18 mouse cellular contexts compared by ENCODE assay signal in the genomic region with DNA sequence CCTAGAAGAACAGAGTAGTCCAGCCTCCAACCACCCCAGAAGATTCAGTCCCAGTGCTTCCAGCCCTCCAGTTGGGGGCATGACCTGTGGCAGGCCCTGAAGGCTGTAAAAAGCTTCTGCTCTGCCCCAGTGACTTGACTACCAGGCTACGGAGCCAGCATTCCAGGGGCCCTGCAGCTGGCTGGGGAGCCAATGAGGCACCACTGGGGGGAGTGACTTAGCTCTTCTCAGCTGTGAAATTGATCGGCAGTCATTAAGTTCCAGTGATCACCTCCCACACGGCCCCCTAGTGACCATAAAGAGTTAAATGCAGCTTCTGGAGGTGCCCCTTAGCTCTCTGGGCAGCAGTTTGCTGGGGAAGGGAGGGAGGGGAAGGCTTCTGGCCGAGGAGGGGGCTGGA.
DNase-seq lines count a peak whose midpoint lies in the region; ATAC-seq lines count a peak whose summit lies in the region.
"Had no signal": no experiment of that assay in that cellular context is flagged by ENCODE, and none has a peak within 500 bp of the region (broad histone marks: within the 10 kb centered on the region; RNA-seq: fewer than 3 reads in every experiment).

No protein-coding gene starts in this region.

- DNase-seq in kidney, postnatal 36 days: no peak
- DNase-seq in A20 (ENCODE audit: low read depth, low spot score): peak; percentile 4
- DNase-seq in embryo, embryonic 10 days (ENCODE audit: low spot score): peak; percentile 61
- DNase-seq in limb, embryonic 11.5 days (ENCODE audit: low spot score): peak; percentile 53
- DNase-seq in layer of hippocampus, adult 11-12 months (ENCODE audit: low spot score): no peak
- DNase-seq in frontal cortex, postnatal 10 days (ENCODE audit: low spot score in 2 of 2): no peak
- DNase-seq: B cell, adult 2 months; cerebellum, adult 9-10 months; gastrocnemius, postnatal 10 days; lung, postnatal 10 days; right cerebral cortex, postnatal 14 days; thymus, postnatal 14 days had no signal

- H3K4me1 ChIP-seq in kidney, embryonic 14.5 days (ENCODE audit: control insufficient read depth, insufficient read depth, low read length): peaks cover 12% of the 10 kb centered on the region
- H3K4me1 ChIP-seq in limb, embryonic 11.5 days (ENCODE audit: control insufficient read depth, insufficient read depth, low read length): peaks cover 3% of the 10 kb centered on the region; the same call in 1 of the 2 replicates
- H3K4me1 ChIP-seq: intestine, embryonic 15.5 days; liver, embryonic 15.5 days had no signal

- H3K4me3 ChIP-seq in kidney, embryonic 14.5 days (ENCODE audit: low read length): no peak overlapping the region
- H3K4me3 ChIP-seq in limb, embryonic 11.5 days (ENCODE audit: low read depth, low read length): no peak overlapping the region
- H3K4me3 ChIP-seq: hindbrain, embryonic 12.5 days; intestine, embryonic 15.5 days; liver, embryonic 15.5 days had no signal

- no peak overlapping the region for H3K4me2 ChIP-seq in kidney, embryonic 14.5 days (replicated peaks; ENCODE audit: low read depth, low read length)
- no peak overlapping the region for H3K4me2 ChIP-seq in limb, embryonic 11.5 days (ENCODE audit: low read depth, severe bottlenecking)
- H3K4me2 ChIP-seq: hindbrain, embryonic 12.5 days; intestine, embryonic 15.5 days; liver, embryonic 15.5 days had no signal

- no peak overlapping the region for H3K27ac ChIP-seq in kidney, embryonic 14.5 days (ENCODE audit: low read depth, low read length)
- no peak overlapping the region for H3K27ac ChIP-seq in limb, embryonic 11.5 days (replicated peaks; ENCODE audit: low read depth, low read length)
- H3K27ac ChIP-seq: hindbrain, embryonic 12.5 days; intestine, embryonic 15.5 days; liver, embryonic 15.5 days had no signal

- WGBS in kidney, embryonic 14.5 days: 4% methylated on average over 4 of the region's 4 CpGs
- whole genome bisulfite sequencing in limb, embryonic 11.5 days: 2% methylated on average over 4 of the region's 4 CpGs

- H3K9ac ChIP-seq in kidney, embryonic 14.5 days (ENCODE audit: low read depth, low read length): no peak overlapping the region
- H3K9ac ChIP-seq in limb, embryonic 11.5 days (ENCODE audit: low read length): no peak overlapping the region
- H3K9ac ChIP-seq: hindbrain, embryonic 12.5 days; intestine, embryonic 15.5 days; liver, embryonic 15.5 days had no signal

- H3K36me3 ChIP-seq in kidney, embryonic 14.5 days (ENCODE audit: control insufficient read depth, insufficient read depth, low read length): no peaks in the 10 kb centered on the region
- no peaks in the 10 kb centered on the region for H3K36me3 ChIP-seq in limb, embryonic 11.5 days (ENCODE audit: control insufficient read depth, insufficient read depth, low read length)
- H3K36me3 ChIP-seq: hindbrain, embryonic 12.5 days; intestine, embryonic 15.5 days; liver, embryonic 15.5 days had no signal

- no peaks in the 10 kb centered on the region for H3K9me3 ChIP-seq in kidney, embryonic 14.5 days (ENCODE audit: control insufficient read depth, low read length)
- H3K9me3 ChIP-seq in limb, embryonic 11.5 days (ENCODE audit: control insufficient read depth, low read length): no peaks in the 10 kb centered on the region
- H3K9me3 ChIP-seq: hindbrain, embryonic 12.5 days; intestine, embryonic 15.5 days; liver, embryonic 15.5 days had no signal

- H3K27me3 ChIP-seq in kidney, embryonic 14.5 days (ENCODE audit: control insufficient read depth, insufficient read depth, low read length): peaks cover 2% of the 10 kb centered on the region
- no peaks in the 10 kb centered on the region for H3K27me3 ChIP-seq in limb, embryonic 11.5 days (ENCODE audit: control insufficient read depth, insufficient read depth, low read length)
- H3K27me3 ChIP-seq: intestine, embryonic 15.5 days; liver, embryonic 15.5 days had no signal

- peak; percentile 75 for ATAC-seq in kidney, embryonic 14.5 days (ENCODE audit: low FRiP score, low TSS enrichment)
- ATAC-seq in limb, embryonic 11.5 days (ENCODE audit: insufficient number of reproducible peaks, low FRiP score, low TSS enrichment, low read depth): no peak
- ATAC-seq in megakaryocyte progenitor cell, adult 5-6 weeks (replicated peaks; ENCODE audit: poor library complexity): no peak
- ATAC-seq: forebrain, embryonic 14.5 days; intestine, embryonic 15.5 days had no signal

Comparison
In these comparisons a context has a peak if more than half of its experiments do, and no peak if none do; other contexts are left out.
1. DNase-seq: peak in A20 (single experiment), embryo, embryonic 10 days (single experiment) and limb, embryonic 11.5 days (single experiment); none in kidney, postnatal 36 days (0 of 2), layer of hippocampus, adult 11-12 months (single experiment) and frontal cortex, postnatal 10 days (0 of 2).